Mouse (Mus musculus) left cerebral cortex, postnatal 10 days (tissue): ENCODE results near the gene Slc1a3. TPM values are rescaled to one million over a fixed set of nuclear protein-coding genes. Genes with fewer than 3 reads are reported as not detected.

Experiments used
- DNase-seq, 2 experiments: peaks; one replicate each; pipeline ENCODE4 v3.0.0; 2021 to 2022; ENCODE audit warnings: low spot score in 2 of 2, mixed read lengths in 1 of 2; ENCODE audit errors: extremely low spot score in 1 of 2
- intact Hi-C: fragments of 180-260 bp; cut with DNase I; formaldehyde crosslinking; loops from one replicate; pipeline ENCODE4 v1.15.1; 2025
- total RNA-seq, 2 experiments: library from RNA; stranded (reverse); gene quantifications; 2 replicates each; pipeline ENCODE4 v1.2.3; 2021

Slc1a3 gene
- total RNA-seq, 2 experiments from 2014 or later: 295 to 305 TPM

DNA sequence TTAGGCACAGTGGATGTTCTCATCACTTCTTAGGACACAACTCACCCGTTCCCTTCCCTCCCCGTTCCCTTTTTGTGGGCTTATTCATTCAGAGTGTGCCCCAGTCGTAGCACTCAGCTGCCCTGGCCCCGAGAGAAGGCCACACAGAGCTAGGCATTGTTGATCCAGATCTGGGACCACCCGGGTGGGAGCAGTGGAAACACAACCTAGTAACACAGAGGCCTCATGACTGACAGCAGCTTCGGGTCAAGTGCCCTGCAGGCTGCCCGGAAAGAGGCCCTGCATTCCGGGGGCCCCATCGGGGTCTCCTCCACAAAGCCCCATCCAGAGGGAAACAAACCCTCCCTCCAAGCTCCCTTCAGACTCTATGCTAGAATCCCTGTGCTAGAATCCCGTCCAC, 78.2 kb downstream of the Slc1a3 start:
- DNase-seq: peak in 1 of 2 experiments; percentile 42
- intact Hi-C loops: no loop called here

DNA sequence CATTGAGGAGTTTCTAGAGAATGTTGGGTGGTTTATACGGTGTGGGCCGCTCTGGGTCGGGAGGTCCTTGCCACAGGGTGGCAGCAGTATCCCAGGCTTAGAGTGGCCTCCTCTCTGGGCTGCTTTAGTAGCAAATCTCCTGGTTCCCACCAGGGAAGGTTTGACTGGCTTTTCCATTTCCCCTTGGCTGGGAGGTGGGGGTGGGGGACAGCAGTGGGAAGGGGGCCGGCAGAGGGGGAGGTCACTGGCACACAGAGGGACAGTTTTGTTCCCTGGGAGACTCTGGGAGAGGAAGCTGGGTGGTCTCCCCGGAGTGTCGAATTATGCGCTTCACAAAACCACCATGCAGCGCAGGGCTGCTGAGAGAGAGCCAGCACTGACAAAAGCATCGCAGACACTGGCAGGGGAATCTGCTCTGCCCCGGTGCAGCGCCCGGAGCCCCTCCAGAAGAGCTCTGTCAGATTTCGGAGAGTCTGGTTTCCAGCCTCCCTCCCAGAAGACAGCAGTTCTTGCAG, 81.2 kb downstream of the Slc1a3 start:
- intact Hi-C loops: no loop called here
- DNase-seq: peak; percentile 81 to 83

DNA sequence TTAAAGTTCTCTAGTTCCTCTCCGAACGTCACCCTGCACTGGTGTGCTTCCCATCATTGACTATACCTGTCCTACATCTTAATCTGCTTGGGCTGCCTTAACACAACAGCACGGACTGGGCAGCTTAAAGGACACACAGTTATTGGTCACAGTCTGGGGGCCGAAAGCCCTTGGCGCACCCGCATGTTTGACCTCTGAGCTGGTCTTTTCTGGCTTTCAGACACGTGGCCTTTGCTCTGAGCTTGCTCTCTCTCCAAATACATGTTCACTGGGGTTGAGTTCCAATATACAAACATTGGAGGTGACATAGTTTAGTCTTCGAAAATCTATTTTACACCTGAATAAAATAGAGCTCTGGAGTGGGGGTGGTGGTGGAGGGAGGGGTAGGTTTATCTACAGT, 82.4 kb downstream of the Slc1a3 start:
- no peak for DNase-seq
- intact Hi-C loops: no loop called here

DNA sequence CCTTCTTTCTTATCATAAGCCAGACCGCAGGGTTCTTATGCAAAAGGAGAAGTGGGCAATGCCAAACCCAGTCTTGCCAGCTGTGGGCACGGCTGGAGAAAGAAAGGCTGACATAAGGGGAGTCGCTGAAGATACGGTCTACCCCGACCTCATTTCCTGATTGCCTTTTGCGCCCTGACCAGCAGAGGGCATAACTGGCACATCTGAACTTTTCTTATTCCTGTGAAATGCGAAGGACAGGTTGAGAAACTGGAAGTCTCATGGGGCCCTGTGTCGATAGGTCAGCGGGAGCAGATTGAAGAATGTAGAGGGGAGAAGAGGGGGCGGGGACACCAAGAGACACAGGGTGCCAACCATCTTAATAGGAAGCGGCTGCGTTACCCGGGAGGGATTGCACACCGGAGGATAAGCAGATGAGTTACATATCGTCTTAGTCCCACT, 83.4 kb downstream of the Slc1a3 start:
- intact Hi-C loops: loop anchor here (1.0 kb wide), 1 partner anchor 258 kb away; no protein-coding TSS in a partner anchor
- peak; percentile 65 to 68 for DNase-seq

DNA sequence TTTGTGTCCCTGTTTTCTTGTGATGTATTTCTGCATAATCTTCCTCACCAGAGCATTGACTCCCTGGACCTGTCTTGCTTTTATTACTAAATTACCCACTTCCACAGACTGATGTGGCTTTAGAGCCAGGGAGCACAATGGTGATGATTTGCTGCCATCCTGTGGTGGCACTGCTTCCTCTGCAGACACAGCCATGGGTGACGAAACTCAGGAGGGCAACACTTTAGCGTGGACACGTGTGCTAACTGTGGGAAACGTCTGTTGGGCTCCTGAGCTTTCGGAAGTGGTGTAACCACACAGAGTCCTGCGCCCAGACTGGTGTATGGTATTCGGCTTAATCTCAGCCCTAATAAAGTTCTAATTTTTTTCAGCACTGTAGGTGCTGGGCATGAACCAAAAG, 85.2 kb downstream of the Slc1a3 start:
- intact Hi-C loops: no loop called here
- peak in 1 of 2 experiments; percentile 53 for DNase-seq

DNA sequence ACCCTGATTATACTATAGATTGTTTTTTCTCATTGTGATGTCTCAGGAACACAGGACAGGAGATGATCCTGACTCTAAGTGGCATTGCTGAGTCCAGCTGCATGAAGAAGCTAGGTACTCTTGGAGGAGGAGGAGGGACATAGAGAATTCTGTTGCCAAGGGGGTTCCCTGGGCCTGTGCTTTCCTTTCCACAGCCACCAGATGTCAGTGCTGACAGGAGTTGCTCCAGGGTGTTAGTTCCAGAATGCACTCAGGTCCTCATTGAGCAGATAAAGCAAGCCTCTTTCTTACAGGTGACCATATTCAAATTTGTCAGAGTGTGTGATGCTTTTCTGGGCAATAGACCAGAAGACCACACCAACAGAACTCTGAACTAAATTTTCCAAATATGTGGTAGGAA, 86.7 kb downstream of the Slc1a3 start:
- no peak for DNase-seq
- intact Hi-C loops: no loop called here

DNA sequence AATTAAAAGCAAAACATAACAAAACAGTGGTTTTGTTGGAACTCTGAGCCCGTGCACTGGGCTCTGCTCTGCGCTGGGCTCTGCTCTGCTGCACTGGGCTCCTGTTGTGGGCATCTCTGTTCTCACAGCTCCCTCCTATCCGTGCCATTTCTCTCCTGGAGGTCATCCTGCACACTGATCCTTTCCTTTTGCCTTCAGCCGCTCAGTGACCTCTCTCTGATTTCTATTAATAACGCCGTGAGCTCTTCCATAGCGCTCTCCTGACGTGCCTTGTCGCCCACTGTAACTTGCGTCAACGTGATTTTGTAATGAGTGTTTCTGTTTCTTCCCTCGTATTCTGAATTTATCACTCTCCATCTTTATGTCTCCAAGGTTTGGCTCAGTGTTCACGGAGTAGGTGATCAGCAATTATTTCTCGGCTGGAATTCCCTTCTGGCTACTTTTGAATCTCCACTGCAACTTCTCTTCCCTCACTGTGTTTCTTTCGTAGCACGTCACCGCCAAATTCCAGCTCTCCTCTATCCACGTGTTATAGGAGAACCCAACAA, 91.0 kb downstream of the Slc1a3 start:
- no peak for DNase-seq

DNA sequence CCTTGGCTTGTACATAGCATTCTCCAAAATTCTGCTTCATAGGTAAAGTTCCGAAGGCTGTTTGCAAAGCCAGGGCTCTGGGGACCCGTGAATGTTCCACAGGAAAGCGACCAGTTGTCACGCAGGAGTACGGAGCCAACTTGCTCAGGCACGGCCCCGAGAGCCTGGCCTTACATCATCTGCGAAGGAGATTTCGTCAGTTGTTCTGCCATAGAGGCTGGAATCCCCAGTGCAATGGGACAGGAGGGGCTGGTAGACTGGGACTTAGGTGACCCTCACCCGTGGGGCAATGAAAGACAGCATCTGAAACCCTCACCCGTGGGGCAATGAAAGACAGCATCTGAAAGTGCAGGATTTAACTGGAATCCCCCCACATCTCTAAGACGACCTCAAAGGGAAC, 94.3 kb downstream of the Slc1a3 start:
- intact Hi-C loops: no loop called here
- DNase-seq: no peak

More for the DNA sequence above, 91.0 kb downstream of the Slc1a3 start:
- intact Hi-C loops: no loop called here

DNA sequence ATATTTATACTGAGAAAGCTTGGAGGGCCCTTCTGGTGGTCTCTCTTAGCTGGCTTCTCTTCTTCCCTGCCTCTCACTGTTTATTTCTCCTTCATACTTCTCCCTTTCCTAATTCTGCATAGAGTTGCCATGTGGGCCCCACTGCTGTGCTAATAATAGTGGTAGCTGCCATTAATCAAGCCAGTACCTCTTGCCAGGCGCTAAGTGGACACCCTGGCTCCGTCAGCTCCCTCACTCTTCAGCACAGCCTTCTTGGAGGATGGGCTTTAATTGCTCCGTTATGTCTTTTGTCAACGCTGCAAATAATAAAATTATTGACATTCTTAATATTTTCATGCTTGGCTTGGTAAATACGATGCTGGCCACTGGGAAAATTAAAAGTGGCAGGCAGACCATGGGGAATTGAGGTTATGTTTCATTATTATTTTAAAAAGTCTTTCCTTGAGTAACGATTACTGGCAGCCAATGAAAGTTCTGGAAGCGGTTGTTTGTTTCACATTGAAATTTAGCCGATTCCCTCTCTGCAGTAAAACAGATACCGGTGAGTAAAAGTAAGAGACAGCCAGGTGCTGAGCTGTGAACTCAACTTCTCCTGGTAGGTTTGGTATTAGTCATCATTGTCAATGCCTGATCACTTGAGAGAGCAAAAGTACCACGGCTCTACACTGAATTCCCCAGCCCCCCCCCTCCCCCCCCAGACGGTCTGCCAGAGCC, 94.9 kb downstream of the Slc1a3 start:
- no peak for DNase-seq
- intact Hi-C loops: no loop called here

DNA sequence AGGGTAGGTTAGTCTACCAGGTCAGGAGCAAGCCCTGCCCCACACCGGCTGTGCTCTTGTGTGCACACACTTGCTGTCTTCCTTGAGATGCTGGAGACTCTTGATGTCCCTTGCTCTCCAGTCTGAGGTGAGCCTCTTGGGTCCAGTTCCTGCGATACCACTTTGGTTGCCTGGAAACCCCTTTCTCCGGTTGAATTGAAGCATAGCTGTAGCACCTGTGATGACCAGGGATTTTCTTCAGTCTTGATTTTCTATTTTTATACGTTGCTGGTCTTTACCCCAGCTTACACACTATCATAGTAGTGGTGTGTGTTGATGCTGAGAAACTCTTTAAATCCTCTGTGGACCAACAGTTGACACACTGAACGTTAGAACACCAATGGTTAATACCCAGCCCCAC, 95.9 kb downstream of the Slc1a3 start:
- no peak for DNase-seq

DNA sequence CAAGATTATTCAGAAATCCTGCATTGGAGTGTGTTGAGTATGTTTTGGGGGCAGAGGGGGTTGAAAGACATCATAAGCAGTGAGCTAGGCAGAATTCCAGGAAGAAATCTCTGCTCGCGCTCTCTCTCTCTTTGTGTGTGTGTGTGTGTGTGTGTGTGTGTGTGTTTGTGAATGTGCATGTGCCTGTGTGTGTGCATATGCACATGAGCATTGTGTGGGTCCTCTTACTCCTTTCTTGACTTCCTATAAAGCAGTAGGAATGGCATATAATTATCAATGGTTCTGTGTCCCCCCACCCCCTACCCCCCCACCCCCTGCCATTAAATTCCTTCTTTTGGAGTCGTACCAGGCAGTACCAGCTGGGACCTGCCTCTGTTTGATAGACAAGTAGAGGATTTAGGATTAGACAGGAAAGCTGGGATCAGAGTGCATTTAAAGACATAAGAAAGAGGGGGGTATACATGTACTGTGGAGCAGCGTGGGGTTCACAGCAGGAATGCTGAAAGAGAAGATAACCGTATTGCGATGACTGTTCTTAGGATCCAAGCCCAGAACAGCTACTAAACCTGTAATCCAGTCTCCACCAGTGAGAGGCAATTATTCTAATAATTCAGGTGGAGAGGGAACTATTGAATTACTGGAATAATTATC, 104.9 kb downstream of the Slc1a3 start:
- intact Hi-C loops: no loop called here
- no peak for DNase-seq

More for the DNA sequence above, 95.9 kb downstream of the Slc1a3 start:
- intact Hi-C loops: no loop called here

DNA sequence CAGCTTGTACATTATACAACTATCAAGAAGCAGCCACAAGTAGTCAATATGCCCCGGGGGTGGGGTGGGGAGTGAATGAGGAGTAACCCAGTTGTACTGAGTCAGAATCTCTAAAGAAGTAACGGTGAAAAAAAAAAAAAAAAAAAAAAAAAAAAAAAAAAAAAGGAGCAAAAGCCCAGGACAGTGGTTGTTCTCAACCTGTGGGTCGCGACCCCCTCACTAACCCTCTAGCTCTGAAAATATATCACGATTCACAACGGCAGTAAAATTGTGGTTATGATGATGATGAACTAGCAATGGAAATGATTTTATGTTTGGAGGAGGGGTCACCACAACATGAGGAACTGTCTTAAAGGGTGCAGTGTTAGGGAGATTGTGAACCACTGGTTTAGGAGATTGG, 108.2 kb downstream of the Slc1a3 start:
- intact Hi-C loops: no loop called here
- no peak for DNase-seq

DNA sequence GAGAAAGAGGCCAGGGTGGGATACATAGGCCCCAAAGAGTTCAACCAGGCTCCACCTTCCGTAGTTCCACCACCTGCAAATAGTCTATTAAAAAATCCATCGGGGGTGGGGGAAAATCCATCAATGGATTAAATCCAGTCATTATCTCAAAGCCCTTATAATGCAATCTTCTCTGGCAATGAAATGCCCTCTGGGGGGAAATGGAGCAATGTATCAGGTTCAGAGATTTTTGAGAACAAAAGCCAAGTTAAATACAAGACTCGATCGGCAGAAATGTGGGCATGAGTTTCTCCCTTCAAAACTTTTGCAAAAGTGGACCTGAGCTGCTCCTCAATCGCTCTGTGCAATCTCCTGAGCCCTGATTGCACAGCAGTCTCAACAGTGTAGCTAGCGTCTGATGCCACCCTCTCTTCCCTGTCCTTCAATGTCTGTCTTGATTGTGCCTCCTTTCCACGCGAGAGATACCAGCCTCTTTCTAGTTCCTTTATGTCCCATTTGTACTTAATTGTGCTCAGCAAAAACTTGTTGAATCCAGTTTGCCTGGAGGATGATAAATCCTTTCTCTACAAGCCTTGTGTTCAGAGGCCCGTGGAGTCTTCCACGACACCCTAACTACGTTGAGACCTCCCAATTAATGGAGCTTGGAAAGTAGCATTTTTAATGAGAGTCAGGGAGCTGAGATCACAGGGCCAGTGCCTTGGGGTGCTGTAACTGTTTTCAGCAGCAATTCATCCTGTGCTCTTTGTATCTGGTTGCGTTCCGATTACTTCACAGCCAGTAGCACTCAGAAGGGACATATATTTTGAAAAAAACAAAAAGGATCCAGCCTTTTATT, 109.0 kb downstream of the Slc1a3 start:
- intact Hi-C loops: no loop called here
- DNase-seq: no peak

DNA sequence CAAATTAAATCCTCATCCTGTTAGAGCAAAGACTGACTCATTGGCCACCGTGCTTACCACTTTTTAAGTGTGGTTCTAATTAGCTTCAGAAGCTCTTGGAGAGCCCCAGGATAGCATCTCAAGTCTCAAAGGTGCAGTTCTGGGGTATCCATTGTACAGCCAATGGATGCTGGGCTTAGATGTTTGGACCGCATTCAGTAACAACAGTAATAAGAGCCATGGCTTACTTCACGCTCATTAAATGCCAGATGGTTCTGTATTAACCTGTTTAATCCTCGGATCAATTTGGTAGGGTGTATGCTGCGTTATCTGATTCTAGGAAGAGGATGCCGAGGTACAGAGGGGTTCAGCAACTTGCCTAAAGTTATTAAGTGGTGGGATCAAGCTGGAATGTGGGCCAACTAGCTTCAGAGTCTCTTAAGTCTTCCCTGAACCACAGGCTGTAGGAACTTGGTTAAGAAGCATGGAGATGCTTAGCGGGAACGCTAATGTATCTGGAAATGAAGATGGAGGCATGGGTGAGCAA, 114.1 kb downstream of the Slc1a3 start:
- intact Hi-C loops: no loop called here

DNA sequence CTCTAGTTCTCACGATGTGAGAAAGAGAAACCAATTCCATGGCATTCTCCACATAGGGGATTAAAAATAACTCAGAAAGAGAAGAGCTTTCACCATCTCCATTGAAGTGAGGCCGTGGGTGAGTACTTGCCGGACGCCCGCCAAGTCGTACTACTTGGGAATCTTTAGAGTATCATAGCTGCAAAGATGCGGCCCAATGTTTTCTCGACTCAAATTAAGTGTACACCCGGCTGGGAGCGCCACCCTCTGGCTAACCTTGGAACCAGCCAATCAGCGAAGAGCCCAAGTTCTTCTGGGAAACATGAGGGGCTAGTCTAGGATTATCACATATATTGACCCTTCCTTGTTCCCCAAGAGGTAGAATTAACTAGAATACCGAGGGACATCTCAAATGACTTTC, 115.3 kb downstream of the Slc1a3 start:
- intact Hi-C loops: no loop called here
- no peak for DNase-seq

More for the DNA sequence above, 114.1 kb downstream of the Slc1a3 start:
- DNase-seq: no peak

DNA sequence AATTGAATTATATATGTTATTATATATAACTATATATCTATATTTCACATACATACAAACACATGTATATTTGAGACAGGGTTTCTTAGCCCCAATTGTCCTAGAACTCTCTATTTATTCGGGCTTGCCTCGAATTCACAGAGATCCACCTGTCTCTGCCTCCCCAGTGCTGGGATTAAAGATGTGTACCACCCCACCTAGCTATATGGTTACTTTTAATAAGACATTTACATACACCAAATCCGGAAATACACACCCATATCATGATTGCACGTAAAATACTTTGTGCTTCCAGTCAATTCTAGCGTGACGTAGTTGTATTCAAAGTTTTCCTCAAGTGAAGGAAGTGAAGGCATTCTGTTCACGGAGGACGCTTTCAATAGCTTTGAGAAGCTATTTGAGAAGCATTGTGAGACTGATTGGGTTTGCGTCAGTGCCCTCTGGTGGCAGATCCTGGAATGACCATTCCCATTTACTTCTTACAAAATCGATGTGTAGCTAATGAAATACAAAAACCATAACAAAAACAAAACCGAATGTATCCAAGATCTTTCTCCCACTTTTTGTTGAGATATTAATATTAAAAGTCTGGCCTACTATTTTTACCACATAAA, 121.0 kb downstream of the Slc1a3 start:
- intact Hi-C loops: loop anchor here (5.0 kb wide), 2 partner anchors 142 to 207 kb away; no protein-coding TSS in a partner anchor
- peak; percentile 50 to 69 for DNase-seq

DNA sequence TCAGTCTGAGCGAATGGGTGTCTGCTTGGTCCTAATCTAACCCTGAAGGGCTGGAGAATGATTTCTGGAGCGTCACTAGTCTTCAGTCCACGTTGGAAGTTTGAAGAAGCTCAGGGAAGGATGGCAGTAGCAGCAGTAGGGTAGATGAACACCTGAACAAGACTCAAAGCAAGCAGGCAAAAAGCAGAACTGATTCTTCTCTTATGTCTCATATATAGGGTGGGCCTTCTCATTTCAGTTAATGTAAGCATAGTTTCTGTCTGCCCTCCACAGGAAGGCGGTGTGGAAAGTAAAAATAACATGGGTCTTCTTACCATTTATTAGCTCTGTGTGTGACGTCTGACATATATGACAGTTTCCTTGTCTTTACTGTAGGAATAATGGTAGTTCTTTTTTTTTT, 122.5 kb downstream of the Slc1a3 start:
- DNase-seq: no peak
- intact Hi-C loops: loop anchor here (5.0 kb wide), 2 partner anchors 141 to 206 kb away; no protein-coding TSS in a partner anchor

DNA sequence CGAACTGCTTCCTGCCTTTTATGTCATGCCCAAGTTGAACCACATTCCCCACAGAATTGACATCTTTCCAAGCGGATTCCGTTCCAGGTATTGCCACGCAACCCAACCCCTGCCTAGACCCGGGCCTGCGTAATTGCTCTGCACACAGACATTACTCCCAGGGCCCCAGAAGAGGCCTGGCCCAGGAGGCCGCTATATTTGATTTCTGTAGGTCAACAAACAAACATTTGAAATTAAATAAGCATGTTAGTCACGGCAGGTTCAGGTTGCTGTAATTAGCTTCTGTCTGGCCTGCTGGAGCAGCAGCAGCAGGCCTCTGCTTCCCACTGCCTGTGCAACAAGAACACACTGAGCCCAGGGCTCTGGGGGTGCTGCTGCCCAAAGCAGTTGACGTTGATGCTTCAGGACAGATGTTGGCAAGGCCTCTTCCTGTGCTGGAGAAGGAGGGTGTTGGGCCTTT, 123.7 kb downstream of the Slc1a3 start:
- DNase-seq: no peak
- intact Hi-C loops: loop anchor here (5.0 kb wide), 2 partner anchors 140 to 205 kb away; no protein-coding TSS in a partner anchor
